Mouse (Mus musculus) monocyte, adult 5-6 weeks (primary cell): ENCODE data around the gene Leo1. TPM values are rescaled to one million over a fixed set of nuclear protein-coding genes. Genes with fewer than 3 reads are reported as not detected.
"Not testable (repeated sequence)": the region's sequence is repeated elsewhere in the genome, so short reads cannot be mapped to it uniquely, and the experiment has no call there.

Experiments
- ATAC-seq: fragments of 153-309, 156-312 bp; replicated peaks from 2 replicates; pipeline ENCODE4 v1.8.0; 2017; ENCODE audit warnings: mild to moderate bottlenecking; ENCODE audit not compliant: low TSS enrichment, insufficient number of reproducible peaks, severe bottlenecking, poor library complexity, low FRiP score
- total RNA-seq: library from RNA; stranded (forward); fragments of 200-1000, 200-491, 200-594 nt; gene quantifications from 3 replicates; pipeline ENCODE4 v1.2.3, GENCODE M21; 2017

Leo1 gene
- total RNA-seq, 1 experiment from 2014 or later, result 23.8 TPM

GRCm38 (mm10) chr9:75424358-75425150 lies 16.8 kb upstream of the Leo1 start:
- no peak for ATAC-seq

GRCm38 (mm10) chr9:75425796-75426391 lies 15.4 kb upstream of the Leo1 start:
- ATAC-seq, result no peak

- ATAC-seq, result no peak
Measured at GRCm38 (mm10) chr9:75427366-75428273, 13.7 kb upstream of the Leo1 start.

GRCm38 (mm10) chr9:75428274-75428600 lies 13.1 kb upstream of the Leo1 start:
- ATAC-seq, result no peak

GRCm38 (mm10) chr9:75429040-75429439 lies 12.3 kb upstream of the Leo1 start:
- no peak for ATAC-seq

- no peak for ATAC-seq
Measured at GRCm38 (mm10) chr9:75429657-75430056, 11.7 kb upstream of the Leo1 start.

GRCm38 (mm10) chr9:75430822-75431621 lies 10.3 kb upstream of the Leo1 start:
- ATAC-seq, result no peak

- no peak for ATAC-seq
Measured at GRCm38 (mm10) chr9:75432694-75433093, 8.6 kb upstream of the Leo1 start.

GRCm38 (mm10) chr9:75434172-75434793 lies 7.0 kb upstream of the Leo1 start:
- ATAC-seq, result peak; percentile 77

GRCm38 (mm10) chr9:75434872-75435271 lies 6.5 kb upstream of the Leo1 start:
- no peak for ATAC-seq

- no peak for ATAC-seq
Measured at GRCm38 (mm10) chr9:75435291-75435690, 6.0 kb upstream of the Leo1 start.

- peak; percentile 74 for ATAC-seq
Measured at GRCm38 (mm10) chr9:75435918-75436317, 5.4 kb upstream of the Leo1 start.

- no peak for ATAC-seq
Measured at GRCm38 (mm10) chr9:75437653-75438385, 3.5 kb upstream of the Leo1 start.

GRCm38 (mm10) chr9:75441691-75442131 lies 387 bp downstream of the Leo1 start:
- peak; percentile 36; the same call in 1 of the 2 replicates for ATAC-seq

- ATAC-seq, result no peak
Measured at GRCm38 (mm10) chr9:75444981-75445380, 3.7 kb downstream of the Leo1 start.

GRCm38 (mm10) chr9:75446574-75446973 lies 5.2 kb downstream of the Leo1 start:
- ATAC-seq, result not testable (repeated sequence)

GRCm38 (mm10) chr9:75448021-75448420 lies 6.7 kb downstream of the Leo1 start:
- ATAC-seq, result no peak

- no peak for ATAC-seq
Measured at GRCm38 (mm10) chr9:75453994-75454393, 12.7 kb downstream of the Leo1 start.
